Mouse (Mus musculus): ENCODE measurements around the gene Kdm2a. TPM values are rescaled to one million over a fixed set of nuclear protein-coding genes. Genes with fewer than 3 reads are reported as not detected.

Gene Kdm2a
- polyA plus RNA-seq, 1 experiment from 2014 or later = 25.4 TPM

DNA sequence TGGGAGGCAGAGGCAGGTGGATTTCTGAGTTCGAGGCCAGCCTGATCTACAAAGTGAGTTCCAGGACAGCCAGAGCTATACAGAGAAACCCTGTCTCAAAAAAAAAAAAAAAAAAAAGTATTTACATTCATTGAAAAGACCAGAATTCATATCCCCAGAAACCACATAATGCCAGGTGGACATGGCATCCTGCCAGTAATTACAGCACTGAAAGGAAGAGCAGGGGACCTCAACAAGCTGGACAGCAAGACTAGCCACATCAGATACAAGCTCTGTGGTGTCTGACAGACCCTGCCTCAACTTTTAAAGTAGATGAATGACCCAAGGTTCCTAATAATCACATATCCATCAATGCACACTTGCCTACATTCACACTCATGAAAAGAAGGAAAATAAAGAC lies 76.5 kb downstream of the Kdm2a start:
- 100% methylated on average over 1 of the region's 1 CpGs for WGBS (ENCODE audit: insufficient replicate concordance)

DNA sequence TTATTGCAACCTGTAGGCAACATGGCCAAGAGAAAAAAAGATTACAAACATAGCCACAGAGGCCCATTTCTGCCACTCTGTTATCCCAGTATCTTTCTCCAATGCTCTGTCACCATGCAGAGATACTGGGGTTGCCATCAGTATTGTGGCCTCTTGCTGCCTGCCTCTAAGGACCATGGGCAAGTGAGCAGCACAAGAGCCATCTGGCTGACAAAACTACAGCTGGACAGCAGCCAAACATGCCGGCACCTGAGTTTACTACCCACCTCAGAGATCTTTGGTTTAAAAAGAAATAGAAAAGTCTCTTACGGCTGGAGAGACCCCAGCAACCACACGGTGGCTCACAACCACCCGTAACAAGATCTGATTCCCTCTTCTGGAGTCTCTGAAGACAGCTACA lies 78.8 kb downstream of the Kdm2a start:
- 87% methylated on average over 4 of the region's 4 CpGs for WGBS (ENCODE audit: insufficient replicate concordance)
- no peak overlapping the region for H3K4me3 ChIP-seq

More for the DNA sequence above, 76.5 kb downstream of the Kdm2a start:
- no peak for ATAC-seq
- Histone ChIP-seq H3K4me3 (no peak overlapping the region), H3K36me3 (peaks cover 98% of the 10 kb centered on the region), H3K27ac (no peak overlapping the region), H3K27me3 (replicated peaks) (no peaks in the 10 kb centered on the region), H3K4me2 (no peak overlapping the region), H3K4me1 (no peaks in the 10 kb centered on the region), H3K9ac (no peak overlapping the region), H3K9me3 (replicated peaks) (no peaks in the 10 kb centered on the region)

DNA sequence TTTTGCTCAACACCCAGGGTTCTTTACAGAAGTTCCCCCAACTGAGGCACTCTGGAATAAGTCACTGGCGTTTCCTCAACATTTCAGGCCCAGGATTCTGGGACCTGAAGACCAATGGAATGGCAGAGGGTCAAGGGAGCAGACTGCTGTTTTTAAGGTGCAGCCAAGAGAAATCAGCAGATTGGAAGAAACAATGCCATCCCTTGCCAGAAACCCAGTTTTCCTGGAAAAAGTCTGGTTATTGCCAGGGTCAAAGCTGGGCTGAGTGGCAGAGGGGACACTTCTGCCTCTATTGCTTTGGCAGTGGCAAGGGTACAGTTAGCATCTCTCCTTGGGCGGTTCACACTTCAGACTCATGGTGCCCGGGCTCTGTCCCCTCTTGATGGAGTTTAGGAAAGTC lies 80.9 kb downstream of the Kdm2a start:
- Histone ChIP-seq H3K27me3 (replicated peaks) (no peaks in the 10 kb centered on the region), H3K4me3 (no peak overlapping the region), H3K4me1 (peaks cover 3% of the 10 kb centered on the region; the same call in 1 of the 2 replicates), H3K9ac (no peak overlapping the region), H3K36me3 (peaks cover 70% of the 10 kb centered on the region), H3K4me2 (no peak overlapping the region), H3K9me3 (replicated peaks) (no peaks in the 10 kb centered on the region), H3K27ac (no peak overlapping the region)
- WGBS (ENCODE audit: insufficient replicate concordance) = 91% methylated on average over 3 of the region's 3 CpGs
- no peak for ATAC-seq

More for the DNA sequence above, 78.8 kb downstream of the Kdm2a start:
- H3K4me2 ChIP-seq = no peak overlapping the region
- no peak overlapping the region for H3K27ac ChIP-seq
- H3K9me3 ChIP-seq (replicated peaks) = no peaks in the 10 kb centered on the region
- peaks cover 87% of the 10 kb centered on the region for H3K36me3 ChIP-seq
- ATAC-seq = no peak
- H3K4me1 ChIP-seq = peaks cover 3% of the 10 kb centered on the region; the same call in 1 of the 2 replicates
- no peaks in the 10 kb centered on the region for H3K27me3 ChIP-seq (replicated peaks)
- no peak overlapping the region for H3K9ac ChIP-seq

DNA sequence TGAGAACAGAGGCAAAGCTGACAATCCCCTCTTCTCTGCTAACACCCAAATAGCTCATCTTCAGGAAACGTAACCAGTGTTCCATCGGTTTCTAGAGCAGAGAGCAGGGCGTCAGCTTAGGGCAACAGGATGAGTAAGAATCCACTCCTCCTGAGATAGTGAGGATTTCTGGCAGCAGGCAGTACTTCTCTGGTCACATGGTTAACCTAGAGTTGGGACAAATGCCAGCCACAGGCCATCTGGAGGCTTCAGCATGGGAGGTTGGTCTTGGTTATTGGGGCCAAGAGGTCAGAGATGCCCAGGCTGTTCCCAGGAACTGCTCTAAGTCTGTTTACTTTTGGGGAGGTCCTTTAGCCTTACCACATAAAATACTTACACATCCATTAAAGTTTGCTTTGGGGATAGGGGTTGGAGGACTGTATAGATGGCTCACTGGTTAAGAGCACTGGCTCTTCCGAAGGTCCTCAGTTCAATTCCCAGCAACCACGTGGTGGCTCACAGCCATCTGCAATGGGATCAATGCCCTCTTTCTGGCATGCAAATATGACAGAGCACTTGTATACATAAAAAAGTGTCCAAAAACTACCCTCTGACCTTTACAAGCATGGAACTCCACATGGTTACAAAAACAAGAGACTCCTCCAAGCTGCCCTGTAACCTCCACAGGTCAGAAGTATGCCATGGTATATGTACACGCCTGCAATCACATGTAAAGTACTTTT lies 82.7 kb downstream of the Kdm2a start:
- no peak overlapping the region for H3K4me3 ChIP-seq
- 77% methylated on average over 6 of the region's 6 CpGs for WGBS (ENCODE audit: insufficient replicate concordance)
- H3K36me3 ChIP-seq = peaks cover 54% of the 10 kb centered on the region
- H3K27ac ChIP-seq = no peak overlapping the region
- no peak for ATAC-seq
- peaks cover 3% of the 10 kb centered on the region; the same call in 1 of the 2 replicates for H3K4me1 ChIP-seq
- H3K4me2 ChIP-seq = no peak overlapping the region
- no peak overlapping the region for H3K9ac ChIP-seq
- no peaks in the 10 kb centered on the region for H3K27me3 ChIP-seq (replicated peaks)
- no peaks in the 10 kb centered on the region for H3K9me3 ChIP-seq (replicated peaks)

GRCm38 (mm10) chr19:4309776-4310185 lies 88.3 kb downstream of the Kdm2a start:
- ATAC-seq = no peak
- Histone ChIP-seq H3K27me3 (replicated peaks) (0 out of 2 replicates have a peak, but pooled peaks cover 5% of the 10 kb centered on the region), H3K4me2 (no peak overlapping the region)

GRCm38 (mm10) chr19:4309302-4309701 lies 88.8 kb downstream of the Kdm2a start:
- H3K9me3 ChIP-seq (replicated peaks) = no peaks in the 10 kb centered on the region
- H3K9ac ChIP-seq = no peak overlapping the region
- H3K27me3 ChIP-seq (replicated peaks) = 0 out of 2 replicates have a peak, but pooled peaks cover 5% of the 10 kb centered on the region
- peaks cover 20% of the 10 kb centered on the region for H3K4me1 ChIP-seq
- H3K36me3 ChIP-seq = 0 out of 2 replicates have a peak, but pooled peaks cover 3% of the 10 kb centered on the region
- WGBS (ENCODE audit: insufficient replicate concordance) = 81% methylated on average over 4 of the region's 4 CpGs
- no peak overlapping the region for H3K27ac ChIP-seq
- H3K4me3 ChIP-seq = no peak overlapping the region
- no peak overlapping the region for H3K4me2 ChIP-seq
- no peak for ATAC-seq

More at GRCm38 (mm10) chr19:4309776-4310185, 88.3 kb downstream of the Kdm2a start:
- peaks cover 4% of the 10 kb centered on the region; the same call in 1 of the 2 replicates for H3K36me3 ChIP-seq
- H3K4me1 ChIP-seq = peaks cover 15% of the 10 kb centered on the region
- no peak overlapping the region for H3K4me3 ChIP-seq
- no peaks in the 10 kb centered on the region for H3K9me3 ChIP-seq (replicated peaks)
- no peak overlapping the region for H3K27ac ChIP-seq
- no peak overlapping the region for H3K9ac ChIP-seq

DNA sequence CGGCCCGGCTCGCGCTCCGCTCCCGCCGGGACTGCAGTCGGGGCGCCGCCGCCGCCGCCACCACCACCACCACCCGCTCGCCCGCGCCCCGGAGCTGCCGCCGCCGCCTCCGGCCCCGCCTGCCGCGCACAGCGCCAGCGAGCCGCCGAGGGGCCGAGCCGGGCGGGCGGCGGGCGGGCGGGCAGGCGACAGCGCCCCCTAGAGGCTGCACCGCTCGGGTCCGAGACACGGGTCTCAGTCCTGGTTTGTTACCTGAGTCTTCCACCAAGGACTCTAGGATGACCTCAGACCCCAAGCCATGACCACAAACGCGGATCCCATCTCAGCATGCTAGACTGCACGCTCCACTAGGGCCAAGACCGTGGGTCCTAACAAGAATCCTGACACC lies 91.9 kb downstream of the Kdm2a start, which contains the start of gene Grk2:
Gene Grk2, minus strand, starts transcription at position 33 of the 388 bp plus-strand sequence.
- ATAC-seq = peak; percentile 80
- peak within 1 kb of the TSS; percentile 86 for H3K27ac ChIP-seq
- 0% methylated on average over 43 of the region's 46 CpGs for WGBS (ENCODE audit: insufficient replicate concordance)

DNA sequence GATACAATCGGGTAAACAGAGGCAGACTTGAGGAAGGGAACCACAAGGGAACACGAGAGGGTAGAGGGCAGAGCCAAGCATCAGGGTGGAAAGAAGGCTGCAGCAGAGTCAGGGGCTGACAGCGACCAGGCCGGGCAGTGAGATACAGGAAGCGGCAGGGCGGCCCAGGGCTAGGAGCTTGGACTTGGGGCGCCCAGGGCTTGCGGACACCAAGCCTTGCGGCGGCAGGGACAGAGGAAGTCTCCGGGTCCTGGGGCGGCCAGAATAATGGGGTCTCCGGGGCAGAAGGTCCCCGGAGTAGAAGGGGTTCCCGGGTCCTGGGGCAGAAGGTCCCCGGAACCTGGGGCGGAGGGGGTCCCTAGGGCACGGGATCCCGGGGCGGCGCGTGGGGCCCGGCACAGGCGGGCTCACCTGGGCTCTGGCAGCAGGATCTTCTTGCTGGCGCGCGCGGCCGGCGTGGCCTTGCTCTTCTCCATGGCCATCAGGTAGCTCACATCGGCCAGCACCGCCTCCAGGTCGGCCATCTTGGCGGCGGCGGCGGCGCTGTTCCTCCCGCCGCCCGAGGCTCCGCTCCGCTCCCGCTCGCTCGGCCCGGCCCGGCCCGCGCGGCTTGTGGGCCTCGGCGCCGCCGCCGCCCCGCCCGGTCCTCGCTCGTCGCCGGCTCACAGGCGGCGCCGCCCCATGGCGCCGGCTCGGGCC lies 92.4 kb downstream of the Kdm2a start:
- Histone ChIP-seq H3K4me3 (peak overlapping the region; percentile 89), H3K9ac (peak overlapping the region; percentile 96), H3K27ac (peak overlapping the region; percentile 86), H3K4me1 (peaks cover 56% of the 10 kb centered on the region), H3K27me3 (replicated peaks) (0 out of 2 replicates have a peak, but pooled peaks cover 5% of the 10 kb centered on the region), H3K36me3 (peaks cover 7% of the 10 kb centered on the region; the same call in 1 of the 2 replicates), H3K4me2 (peak overlapping the region; percentile 73), H3K9me3 (replicated peaks) (no peaks in the 10 kb centered on the region)
- WGBS (ENCODE audit: insufficient replicate concordance) = under 1% methylated on average over 67 of the region's 68 CpGs
- ATAC-seq = peak; percentile 75

More for the DNA sequence above, 91.9 kb downstream of the Kdm2a start, which contains the start of gene Grk2:
- Histone ChIP-seq H3K4me3 (peak within 1 kb of the TSS; percentile 89), H3K9ac (peak within 1 kb of the TSS; percentile 96), H3K4me2 (peak within 1 kb of the TSS; percentile 73), H3K4me1 (peaks cover 51% of the 10 kb centered on the region), H3K27me3 (replicated peaks) (0 out of 2 replicates have a peak, but pooled peaks cover 5% of the 10 kb centered on the region), H3K9me3 (replicated peaks) (no peaks in the 10 kb centered on the region), H3K36me3 (peaks cover 5% of the 10 kb centered on the region; the same call in 1 of the 2 replicates)

DNA sequence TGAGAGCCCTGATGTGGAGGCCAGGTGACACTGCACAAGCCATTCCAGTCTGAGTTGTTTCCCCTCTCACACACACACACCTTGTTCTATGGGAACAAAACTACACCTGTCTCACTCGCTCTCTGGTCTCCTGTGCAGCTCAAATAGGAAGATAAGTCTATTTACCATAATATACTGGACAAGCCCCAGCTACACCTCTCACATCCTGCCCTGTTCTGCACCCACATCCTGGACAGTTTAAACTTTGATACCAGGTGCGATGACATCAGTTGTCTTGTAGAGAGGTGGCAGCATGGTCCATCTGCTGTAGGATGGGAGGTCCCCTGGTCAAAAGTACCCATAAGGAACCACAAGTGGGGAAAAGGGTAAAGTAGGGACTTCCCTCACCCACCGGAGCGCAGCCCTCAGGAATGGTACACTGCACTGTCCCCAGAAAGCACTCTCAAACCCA lies 93.2 kb downstream of the Kdm2a start:
- H3K4me1 ChIP-seq = peaks cover 64% of the 10 kb centered on the region

GRCm38 (mm10) chr19:4304251-4304821 lies 93.7 kb downstream of the Kdm2a start:
- Histone ChIP-seq H3K27me3 (replicated peaks) (0 out of 2 replicates have a peak, but pooled peaks cover 5% of the 10 kb centered on the region), H3K27ac (peak overlapping the region; percentile 86), H3K36me3 (peaks cover 7% of the 10 kb centered on the region; the same call in 1 of the 2 replicates), H3K4me1 (peaks cover 69% of the 10 kb centered on the region), H3K9me3 (replicated peaks) (no peaks in the 10 kb centered on the region), H3K4me2 (peak overlapping the region; percentile 73), H3K4me3 (peak overlapping the region; percentile 89), H3K9ac (peak overlapping the region; percentile 96)
- no peak for ATAC-seq
- 21% methylated on average over 5 of the region's 5 CpGs for WGBS (ENCODE audit: insufficient replicate concordance)

More for the DNA sequence above, 93.2 kb downstream of the Kdm2a start:
- 14% methylated on average over 4 of the region's 4 CpGs for WGBS (ENCODE audit: insufficient replicate concordance)
- 0 out of 2 replicates have a peak, but pooled peaks have one; percentile 6 for ATAC-seq
- Histone ChIP-seq H3K27me3 (replicated peaks) (0 out of 2 replicates have a peak, but pooled peaks cover 5% of the 10 kb centered on the region), H3K4me3 (peak overlapping the region; percentile 89), H3K9me3 (replicated peaks) (no peaks in the 10 kb centered on the region), H3K27ac (peak overlapping the region; percentile 86), H3K36me3 (peaks cover 7% of the 10 kb centered on the region; the same call in 1 of the 2 replicates), H3K9ac (peak overlapping the region; percentile 96), H3K4me2 (peak overlapping the region; percentile 73)

DNA sequence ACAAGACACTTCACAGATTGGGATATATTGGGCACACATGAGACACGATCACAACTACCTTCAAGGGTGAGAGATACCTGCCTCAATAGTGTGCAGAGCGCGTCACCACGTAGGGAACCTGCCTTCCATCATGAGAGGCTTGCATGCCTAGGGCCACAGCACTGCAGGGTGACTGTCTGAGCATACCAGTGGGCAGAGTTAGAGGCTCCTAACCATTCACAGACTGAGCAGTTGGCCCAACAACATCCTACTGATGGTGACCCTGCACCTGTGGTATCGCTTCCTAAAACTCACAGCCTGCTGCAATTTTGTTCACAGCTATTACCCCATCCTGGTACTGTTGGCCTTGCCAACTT lies 94.5 kb downstream of the Kdm2a start:
- H3K27ac ChIP-seq = peak overlapping the region; percentile 75
- H3K4me1 ChIP-seq = peaks cover 76% of the 10 kb centered on the region
- ATAC-seq = no peak
- H3K4me2 ChIP-seq = peak overlapping the region; percentile 73
- H3K9ac ChIP-seq = no peak overlapping the region
- WGBS (ENCODE audit: insufficient replicate concordance) = 74% methylated on average over 5 of the region's 5 CpGs
- H3K36me3 ChIP-seq = peaks cover 13% of the 10 kb centered on the region
- no peaks in the 10 kb centered on the region for H3K9me3 ChIP-seq (replicated peaks)
- 0 out of 2 replicates have a peak, but pooled peaks cover 5% of the 10 kb centered on the region for H3K27me3 ChIP-seq (replicated peaks)
- peak overlapping the region; percentile 89; the same call in 1 of the 2 replicates for H3K4me3 ChIP-seq
